Comparison of ENCODE assay signal across 8 mouse cellular contexts in genomic region chr2:118543893-118544799, GRCm38 (mm10). TPM values are rescaled to one million over a fixed set of nuclear protein-coding genes. Genes with fewer than 3 reads are reported as not detected.
DNase-seq lines count a peak whose midpoint lies in the region; ATAC-seq and TF ChIP-seq lines count a peak whose summit lies in the region.

No protein-coding gene starts in this region.

- peak; percentile 75 for ATAC-seq in forebrain, embryonic 15.5 days (replicated peaks)
- peak; percentile 80 for ATAC-seq in lung, embryonic 16.5 days (ENCODE audit: low read depth)

- peak overlapping the region; percentile 38 for H3K9ac ChIP-seq in forebrain, embryonic 15.5 days (replicated peaks)
- H3K9ac ChIP-seq in lung, embryonic 16.5 days (ENCODE audit: low read length), result peak overlapping the region; percentile 59

- no peaks in the 10 kb centered on the region for H3K9me3 ChIP-seq in forebrain, embryonic 15.5 days
- no peaks in the 10 kb centered on the region for H3K9me3 ChIP-seq in lung, embryonic 16.5 days (ENCODE audit: control insufficient read depth, low read length)

- no peaks in the 10 kb centered on the region for H3K27me3 ChIP-seq in forebrain, embryonic 15.5 days
- H3K27me3 ChIP-seq in lung, embryonic 16.5 days (ENCODE audit: control insufficient read depth, insufficient read depth, low read depth, low read length), result no peaks in the 10 kb centered on the region

- no peak for TF ChIP-seq CTCF in layer of hippocampus, adult 2 months (conservative IDR thresholded peaks at IDR 0.05)

- H3K4me3 ChIP-seq in forebrain, embryonic 15.5 days, result peak overlapping the region; percentile 34
- H3K4me3 ChIP-seq in layer of hippocampus, adult 2 months, result peak overlapping the region; percentile 36
- peak overlapping the region; percentile 45 for H3K4me3 ChIP-seq in lung, embryonic 16.5 days (ENCODE audit: low read length)

- peak; percentile 85 for DNase-seq in MN1 (ENCODE audit: low spot score)
- peak; percentile 84 to 88 for DNase-seq in cerebellum, adult 18-20 months
- peak; percentile 87 for DNase-seq in heart, postnatal 4 days
- DNase-seq in layer of hippocampus, adult 2 months (ENCODE audit: low spot score in 2 of 2), result peak; percentile 58 to 60
- peak; percentile 68 for DNase-seq in ovary, postnatal 10 days (ENCODE audit: low spot score)
- peak; percentile 84 for DNase-seq in urinary bladder, adult 2 months (ENCODE audit: low spot score)

- H3K36me3 ChIP-seq in forebrain, embryonic 15.5 days, result no peaks in the 10 kb centered on the region
- H3K36me3 ChIP-seq in lung, embryonic 16.5 days (ENCODE audit: control insufficient read depth, insufficient read depth, low read length), result no peaks in the 10 kb centered on the region

- H3K4me1 ChIP-seq in forebrain, embryonic 15.5 days, result peaks cover 58% of the 10 kb centered on the region
- H3K4me1 ChIP-seq in lung, embryonic 16.5 days (replicated peaks; ENCODE audit: control insufficient read depth, insufficient read depth, low read length), result peaks cover 94% of the 10 kb centered on the region

- peak overlapping the region; percentile 53 for H3K4me2 ChIP-seq in forebrain, embryonic 15.5 days (replicated peaks)
- H3K4me2 ChIP-seq in lung, embryonic 16.5 days (ENCODE audit: low read depth, low read length), result peak overlapping the region; percentile 89

- H3K27ac ChIP-seq in forebrain, embryonic 15.5 days (replicated peaks), result peak overlapping the region; percentile 68
- H3K27ac ChIP-seq in layer of hippocampus, adult 2 months, result peak overlapping the region; percentile 74; the same call in 1 of the 2 replicates
- peak overlapping the region; percentile 97 for H3K27ac ChIP-seq in lung, embryonic 16.5 days (ENCODE audit: low read length)

- WGBS in forebrain, embryonic 15.5 days, result 8% methylated on average over 23 of the region's 23 CpGs
- WGBS in lung, embryonic 16.5 days, result 4% methylated on average over 22 of the region's 23 CpGs

RNA-seq across cellular contexts. Expression of gene Bmf, which starts 5.3 kb away (rescaled TPM):
- polyA plus RNA-seq in forebrain, embryonic 15.5 days (2015; fragmentation: Nextera tagmentation; extraction: Ambion mirVana), result 1.3 and 1.8 TPM in 2 replicates
- 1 to 10 TPM; 4.2 to 7.6 TPM for total RNA-seq in heart, postnatal 4 days (2021)
- total RNA-seq in layer of hippocampus, adult 2 months (2021), result 1 to 10 TPM; 1.9 to 2.8 TPM
- 4.7 and 6.7 TPM in 2 replicates for polyA plus RNA-seq in lung, embryonic 16.5 days (2015; fragmentation: Nextera tagmentation; extraction: Ambion mirVana)
- polyA plus RNA-seq in urinary bladder, adult 2 months (2012; rRNA removed), result 11.7 and 14.1 TPM in 2 replicates

RNA-seq across cellular contexts. Expression of gene Bub1b, which starts 53.9 kb away (rescaled TPM):
- 42.9 and 46.0 TPM in 2 replicates for polyA plus RNA-seq in forebrain, embryonic 15.5 days (2015; fragmentation: Nextera tagmentation; extraction: Ambion mirVana)
- total RNA-seq in heart, postnatal 4 days (2021), result 10 to 100 TPM; 39.5 to 50.3 TPM
- total RNA-seq in layer of hippocampus, adult 2 months (2021), result 1 to 10 TPM; 2.0 to 2.1 TPM
- polyA plus RNA-seq in lung, embryonic 16.5 days (2015; fragmentation: Nextera tagmentation; extraction: Ambion mirVana), result 105 and 106 TPM in 2 replicates
- polyA plus RNA-seq in urinary bladder, adult 2 months (2012; rRNA removed), result 2.4 and 2.8 TPM in 2 replicates

Comparison
In these comparisons a context has a peak if more than half of its experiments do, and no peak if none do; other contexts are left out.
1. Peak in every context shown above with its lines: DNase-seq, ATAC-seq, H3K4me3 ChIP-seq and H3K27ac ChIP-seq.
2. RNA of gene Bub1b, which starts 53.9 kb away (polyA plus RNA-seq): 105 to 106 TPM in lung, embryonic 16.5 days and 42.9 to 46.0 TPM in forebrain, embryonic 15.5 days; 2.4 to 2.8 TPM in urinary bladder, adult 2 months; every median in the first group is over 10 times any median in the second.